Mouse (Mus musculus): Measurements from ENCODE around the gene Tanc1. TPM values are rescaled to one million over a fixed set of nuclear protein-coding genes. Genes with fewer than 3 reads are reported as not detected.
A peak's percentile ranks its signal among the peaks of the same experiment; 100 is the strongest.

Tanc1 gene
- total RNA-seq, 2 experiments from 2014 or later = 42.5 to 42.8 TPM

DNA sequence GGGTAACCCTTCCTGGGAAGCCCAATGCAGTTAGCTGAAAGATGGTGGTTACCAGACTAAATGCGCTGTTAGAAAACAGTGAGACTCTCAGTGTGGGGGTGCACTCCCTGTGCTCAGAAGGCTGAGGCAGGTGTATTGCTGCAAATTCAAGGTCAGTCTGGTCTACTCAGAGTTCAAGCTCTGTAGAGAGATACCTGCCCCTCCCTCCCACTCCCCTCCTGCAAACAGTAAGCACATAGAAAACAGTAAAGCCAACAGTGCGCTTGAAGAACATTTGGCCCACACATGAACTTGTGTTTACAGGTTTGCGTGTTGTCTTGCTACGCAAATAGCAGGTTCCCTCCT, 73.7 kb downstream of the Tanc1 start:
- no peak for DNase-seq

DNA sequence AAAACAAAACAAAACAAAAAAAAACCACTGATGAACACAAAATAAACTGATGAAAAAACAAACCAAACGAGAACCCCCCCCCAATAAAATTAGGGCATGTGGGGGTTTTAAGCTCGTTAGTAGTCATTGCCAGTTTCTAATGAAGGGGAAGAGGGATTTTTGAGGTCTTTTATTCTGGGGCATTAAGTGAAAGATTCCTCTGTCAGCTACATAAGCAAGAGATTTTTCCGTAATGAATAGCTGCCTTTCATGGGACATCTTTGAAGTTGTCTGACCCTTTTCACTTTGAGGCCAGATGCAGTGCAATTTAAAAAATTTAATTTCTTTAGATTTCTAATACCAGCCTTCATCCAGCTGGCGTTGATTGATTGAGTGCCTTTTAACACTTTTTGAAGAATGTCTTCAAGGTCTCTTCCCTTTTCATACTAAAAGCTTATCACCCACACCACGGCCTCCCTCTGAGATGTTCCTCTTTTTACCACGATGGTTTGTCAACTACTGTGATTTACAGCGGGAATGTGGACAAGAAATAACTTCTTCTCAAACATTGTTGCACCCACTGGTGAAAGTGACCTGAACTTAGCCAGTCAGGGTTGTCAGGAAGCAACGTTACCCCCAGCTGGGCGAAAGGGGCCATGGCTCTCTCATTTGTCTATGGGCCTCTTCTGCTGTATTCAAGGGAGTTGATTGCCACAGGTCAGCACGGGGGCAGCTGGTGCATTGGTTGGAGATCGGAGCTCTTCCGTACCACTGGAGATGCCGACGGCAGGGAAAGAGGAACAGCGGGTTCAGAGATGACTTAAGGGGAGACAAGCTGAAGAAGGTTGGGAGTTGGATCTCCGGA, 76.6 kb downstream of the Tanc1 start:
- no peak for DNase-seq

DNA sequence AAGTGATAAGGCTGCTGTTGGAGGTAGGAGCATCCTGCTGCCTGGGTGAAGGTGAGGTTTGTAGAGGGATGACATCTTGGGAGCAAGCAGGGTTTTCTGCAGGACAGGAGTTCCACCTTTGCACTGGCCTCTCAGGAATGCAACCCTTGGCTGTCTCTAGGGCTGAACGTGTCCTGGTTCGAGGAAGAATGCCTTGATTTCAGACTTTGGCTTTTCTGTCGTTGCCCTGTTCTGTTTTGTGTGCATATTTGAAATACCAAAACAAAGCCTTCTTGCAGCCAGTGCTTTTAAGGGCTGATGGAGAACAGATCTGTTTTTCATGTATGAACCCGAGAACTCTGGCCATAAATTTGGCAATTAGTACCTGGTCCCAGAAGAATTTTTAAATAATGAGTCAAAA, 79.3 kb downstream of the Tanc1 start:
- DNase-seq = no peak

DNA sequence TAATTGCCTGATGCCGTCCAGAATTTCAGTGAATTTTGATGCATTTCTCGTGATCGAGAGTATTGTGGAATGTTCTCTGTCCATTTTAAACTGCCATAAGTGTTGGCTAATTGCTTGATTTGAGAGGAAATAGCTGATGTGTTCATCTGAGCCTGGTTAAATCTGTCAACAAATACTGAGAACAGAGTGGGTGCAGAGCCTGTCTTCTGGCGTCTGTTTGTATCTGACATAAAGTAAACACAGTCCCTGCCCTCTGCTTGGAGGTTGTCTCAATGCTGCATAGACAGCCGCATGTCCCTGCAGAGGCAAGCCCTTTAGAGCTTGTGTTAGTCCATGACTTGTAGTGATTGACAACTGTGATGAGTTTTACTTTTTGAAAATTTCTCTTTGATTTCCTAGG, 81.6 kb downstream of the Tanc1 start:
- DNase-seq = no peak

DNA sequence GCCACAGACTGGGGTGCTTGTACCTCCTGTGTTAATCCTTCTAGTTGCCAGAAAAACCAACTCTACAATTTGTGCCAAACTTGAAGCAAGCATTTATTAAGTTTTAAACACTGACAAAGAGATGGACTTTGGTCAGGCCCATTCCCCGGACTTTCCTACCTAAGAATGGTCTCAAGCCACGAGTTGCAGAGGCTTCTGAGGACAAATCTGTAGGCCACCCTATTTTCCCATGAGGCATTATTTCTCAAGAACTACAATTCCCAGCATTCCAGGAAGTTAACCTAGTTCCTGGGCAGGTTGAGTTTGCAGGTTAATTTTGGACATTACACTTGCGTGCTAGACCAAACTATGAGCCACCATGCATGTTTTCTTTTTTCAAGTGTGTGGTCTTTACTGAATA, 85.3 kb downstream of the Tanc1 start:
- no peak for DNase-seq

DNA sequence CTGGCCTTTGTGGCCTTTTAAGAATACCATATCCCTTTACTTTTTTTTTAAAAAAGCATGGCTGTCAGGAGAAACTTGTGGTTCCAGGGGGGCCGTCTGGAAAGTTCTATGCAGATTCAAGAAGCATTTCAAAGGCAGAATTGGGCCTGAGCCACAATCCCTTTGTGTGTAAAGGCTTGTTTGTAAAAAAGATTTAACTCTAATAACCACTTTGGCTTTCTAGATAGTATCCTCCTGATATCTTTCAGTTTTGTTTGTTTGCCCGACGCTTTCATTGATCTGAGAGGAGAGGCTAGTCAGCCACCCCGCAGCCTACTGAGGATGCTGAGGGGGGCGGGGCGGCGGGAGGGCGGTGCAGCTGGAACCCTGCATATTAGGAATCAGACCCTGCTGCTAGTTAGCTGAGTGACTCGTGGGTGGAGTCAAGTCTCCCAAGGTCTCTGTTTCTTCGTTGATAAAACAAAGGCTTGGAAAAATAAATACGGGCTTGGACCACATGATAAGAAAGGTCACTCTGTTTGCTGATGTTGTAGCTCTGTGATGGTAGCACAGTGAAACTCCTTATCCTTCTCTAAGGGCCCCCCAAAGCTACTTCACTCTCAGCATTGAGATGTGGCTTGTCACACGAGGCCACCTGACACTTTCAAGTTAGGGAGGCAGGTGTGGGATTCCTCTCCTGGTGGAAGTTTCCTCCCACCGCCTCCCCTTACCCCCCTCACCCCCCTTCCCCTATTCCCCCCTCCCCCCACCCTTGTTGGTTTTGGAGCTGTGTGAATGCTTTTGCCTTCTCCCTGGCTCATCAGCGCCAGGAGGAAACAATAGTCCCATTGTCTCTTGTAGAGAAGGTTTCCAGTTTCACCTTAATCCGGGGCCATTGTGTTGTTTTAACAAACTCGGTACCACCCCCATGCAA, 86.1 kb downstream of the Tanc1 start:
- peak; percentile 23 for DNase-seq

DNA sequence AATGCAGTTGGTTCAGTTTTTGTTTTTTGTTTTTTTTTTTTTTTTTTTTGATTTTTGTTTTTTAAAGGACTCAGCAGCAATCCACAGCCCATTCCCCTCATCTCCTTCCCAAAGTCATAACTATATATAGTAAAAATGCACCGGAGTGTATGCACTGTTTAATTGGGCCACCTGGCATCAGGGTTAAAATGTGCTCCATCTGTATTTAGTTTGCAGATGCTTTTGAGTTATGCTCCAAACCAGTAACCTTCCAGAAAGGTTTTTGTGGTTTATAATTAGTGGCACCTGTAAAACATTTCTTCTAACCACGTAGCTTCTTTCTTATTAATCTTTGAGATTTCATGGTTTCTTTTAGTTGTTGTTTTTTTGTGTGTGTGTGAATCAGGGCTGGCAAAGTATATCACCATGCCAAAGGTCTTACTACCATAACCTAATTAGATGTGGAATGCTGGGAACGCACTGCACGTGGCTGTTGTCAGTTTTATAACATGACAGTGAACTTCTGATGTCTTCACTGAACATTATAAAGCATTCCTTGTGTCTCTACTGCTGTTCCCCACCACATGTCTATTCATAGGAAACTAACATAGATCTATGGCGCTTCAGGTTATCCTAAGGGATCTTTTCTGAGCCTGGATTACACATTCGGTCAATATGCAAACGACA, 86.9 kb downstream of the Tanc1 start:
- DNase-seq = no peak

DNA sequence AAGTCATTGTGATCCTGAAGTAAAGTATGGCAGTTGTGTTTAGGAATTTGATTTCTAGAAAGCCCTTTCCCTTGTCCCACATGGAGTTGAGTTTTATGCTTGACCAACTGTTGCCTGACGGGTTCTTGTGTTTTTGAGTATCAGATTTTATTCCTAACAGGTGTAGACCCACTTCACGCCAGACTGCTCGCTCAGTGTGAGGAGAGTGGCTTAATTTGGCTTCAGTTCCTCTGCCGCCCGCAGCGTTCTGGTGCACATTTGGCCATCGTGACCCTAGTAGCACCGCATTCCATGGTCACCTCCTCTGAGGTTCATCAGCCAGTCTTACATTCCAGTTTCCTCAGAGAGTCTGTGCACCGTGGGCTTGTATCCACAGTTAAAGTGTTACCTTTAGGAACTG, 88.1 kb downstream of the Tanc1 start:
- DNase-seq = no peak

DNA sequence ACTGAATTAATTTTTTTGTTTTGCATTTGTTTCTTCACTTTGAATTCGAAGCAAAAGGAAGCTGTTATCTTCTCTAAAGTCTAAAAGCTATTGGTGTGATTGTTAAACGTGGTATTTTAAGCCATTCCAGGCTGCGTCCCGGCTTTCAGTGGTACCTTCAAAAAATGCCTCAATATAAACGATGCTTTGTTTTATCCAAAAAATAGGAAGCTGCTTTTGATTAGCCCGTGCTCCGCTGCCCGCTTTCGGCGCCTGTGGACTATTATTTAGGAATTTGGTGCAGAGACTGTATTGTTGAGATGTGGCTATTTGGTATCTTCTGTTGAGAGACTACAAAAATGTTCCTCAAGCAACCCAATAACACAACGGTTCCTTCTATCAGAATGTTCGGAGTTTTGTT, 93.4 kb downstream of the Tanc1 start:
- no peak for DNase-seq

DNA sequence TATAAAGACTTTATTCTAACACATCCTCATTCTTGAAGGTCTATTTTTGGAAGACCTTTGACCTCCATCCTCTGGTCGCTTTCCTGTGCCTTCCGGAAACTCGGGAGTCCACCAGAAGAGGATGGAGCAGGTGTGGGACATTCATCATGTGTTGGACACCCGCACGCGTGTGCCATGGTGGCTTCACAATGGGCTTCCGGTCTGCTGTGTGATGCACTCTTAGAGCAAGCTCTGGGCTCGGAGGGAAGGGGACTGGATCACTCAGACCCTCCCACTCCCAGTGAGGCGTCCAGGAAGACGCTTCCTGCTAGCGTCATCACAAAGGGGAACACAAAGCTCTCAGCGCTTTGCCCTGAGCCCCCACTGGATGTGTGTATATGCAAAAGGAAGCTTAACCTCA, 95.0 kb downstream of the Tanc1 start:
- peak; percentile 14 for DNase-seq

DNA sequence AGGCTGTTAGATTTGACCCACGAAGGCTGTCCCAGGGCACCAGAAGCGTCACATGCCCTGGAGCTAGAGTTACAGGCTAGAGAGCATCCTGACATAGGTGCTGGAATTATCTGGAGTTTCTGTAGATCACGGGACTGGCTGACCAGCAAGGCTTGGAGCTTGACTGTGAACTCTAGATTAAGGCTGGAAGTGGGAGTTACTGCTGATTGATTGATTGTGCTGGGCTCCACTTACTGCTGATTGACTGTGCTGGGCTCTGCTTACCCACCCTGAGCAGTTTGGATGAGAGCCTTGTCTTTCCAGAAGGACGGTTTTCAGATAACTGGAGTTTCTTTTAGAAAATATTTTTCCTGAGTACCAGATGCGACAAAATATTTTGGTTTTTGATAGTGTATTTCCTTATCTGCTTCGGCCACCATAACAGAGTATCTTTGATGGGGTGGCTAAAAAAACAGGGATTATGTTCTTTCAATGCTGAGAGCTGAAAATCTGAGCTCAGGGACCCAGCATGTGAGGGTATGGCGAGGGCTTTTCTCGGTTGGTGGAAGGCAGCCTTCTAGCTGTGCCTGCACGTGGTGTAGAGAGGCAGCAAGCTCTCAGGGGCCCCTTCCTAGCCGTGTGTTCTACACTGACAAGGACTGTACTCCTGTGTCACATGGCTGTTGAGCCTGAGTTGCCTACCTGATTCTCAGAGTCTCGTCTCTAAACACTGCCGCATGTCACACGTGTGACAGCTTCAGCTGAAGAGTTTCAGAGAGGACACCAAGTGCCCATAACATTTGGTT, 96.3 kb downstream of the Tanc1 start:
- DNase-seq = no peak

DNA sequence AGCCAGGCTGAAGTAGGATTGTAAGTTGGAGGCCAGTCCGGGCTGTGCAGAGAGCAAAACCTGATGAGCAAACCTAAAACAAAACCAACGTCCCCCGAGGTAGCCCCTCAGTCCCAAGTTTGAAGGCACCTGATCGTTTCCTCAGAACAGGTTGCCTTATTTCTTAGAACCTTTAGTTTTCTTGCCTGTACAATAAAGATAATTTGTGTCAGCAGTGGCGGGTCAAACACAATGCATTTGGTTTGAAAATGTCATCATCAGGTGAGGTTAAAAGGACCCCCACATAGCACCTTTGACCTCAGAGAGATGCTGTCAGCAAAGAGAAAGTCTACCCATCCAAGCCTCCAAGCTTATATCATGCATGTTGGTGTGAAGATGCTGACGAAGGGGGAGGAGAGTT, 98.9 kb downstream of the Tanc1 start:
- DNase-seq = no peak

DNA sequence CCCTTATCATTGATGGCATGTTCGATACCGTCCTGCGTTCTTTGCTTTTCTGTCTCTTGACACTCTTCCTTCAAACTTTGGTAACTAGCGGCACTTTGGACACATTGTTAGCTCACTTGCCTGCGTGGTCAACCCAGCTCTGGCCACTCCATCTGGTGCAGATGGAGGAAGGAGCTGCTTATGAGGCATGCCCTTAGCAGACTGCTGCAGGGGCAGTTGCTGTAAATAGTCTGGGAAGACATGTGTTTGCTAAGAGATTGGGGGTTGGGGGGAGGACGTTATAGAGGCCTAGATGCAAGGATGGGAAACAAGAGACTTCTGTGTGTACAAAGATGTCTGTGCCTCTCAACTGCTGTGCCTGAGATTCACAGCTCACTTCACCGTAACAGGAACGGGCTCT, 100.2 kb downstream of the Tanc1 start:
- DNase-seq = no peak

DNA sequence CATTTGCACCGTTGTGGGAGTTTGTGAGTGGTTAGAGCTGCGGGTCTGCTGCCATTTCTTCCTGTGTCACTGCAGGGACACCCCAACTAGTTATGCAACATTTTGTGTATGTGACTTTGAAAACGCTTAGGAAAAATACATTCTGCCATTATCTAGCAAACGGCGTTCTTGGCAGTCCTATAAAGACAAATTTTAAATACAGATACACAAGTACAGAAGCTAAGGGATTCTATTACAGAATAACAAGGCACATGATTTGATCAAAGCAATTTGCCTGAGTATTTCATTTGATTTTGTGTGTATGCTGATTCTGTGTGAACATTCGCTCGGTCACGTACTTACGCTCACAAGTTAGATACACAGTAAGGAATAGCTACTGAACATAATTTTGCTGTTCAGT, 100.6 kb downstream of the Tanc1 start:
- no peak for DNase-seq

DNA sequence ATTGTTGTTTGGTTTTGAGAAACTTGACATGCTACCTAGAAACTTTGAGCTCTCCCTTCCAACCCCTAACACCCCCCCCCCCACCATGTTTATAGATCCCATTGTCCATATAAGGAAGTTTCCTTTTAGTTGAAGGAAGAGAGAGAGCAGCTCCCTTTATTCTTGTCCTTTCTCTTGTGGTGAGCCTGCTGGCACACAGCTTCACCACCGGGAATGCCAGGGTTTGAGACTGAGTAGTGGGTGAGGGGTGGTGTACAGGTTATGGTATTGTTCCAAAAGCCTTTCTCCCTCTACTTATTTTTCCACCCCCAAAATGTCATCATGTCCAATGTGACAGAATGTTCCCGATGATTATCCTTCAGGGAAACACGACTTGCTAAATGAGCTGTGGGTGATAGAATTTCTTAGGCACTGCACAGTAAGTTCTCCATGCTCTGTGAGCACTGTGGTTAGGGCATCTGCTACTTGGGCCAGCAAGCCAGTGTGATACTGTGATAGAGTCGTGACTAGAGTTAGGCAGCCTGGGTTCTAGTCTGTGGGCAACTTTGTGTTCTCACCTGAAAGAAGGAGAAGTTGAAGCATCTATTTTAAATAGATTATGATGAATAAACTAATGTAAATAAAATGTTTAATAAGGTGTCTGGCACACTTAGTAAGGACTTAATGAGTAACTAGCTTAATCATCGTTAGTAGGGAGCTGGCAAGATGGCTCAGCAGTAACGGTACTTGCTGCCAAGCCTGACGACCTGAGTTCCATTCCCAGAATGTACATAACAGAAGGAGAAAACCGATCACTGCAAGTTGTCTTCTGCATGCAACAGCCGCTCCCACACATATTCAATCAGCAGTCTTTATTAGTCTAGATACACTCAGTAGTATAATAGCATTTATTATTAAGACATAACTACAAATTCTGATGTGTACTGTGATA, 102.0 kb downstream of the Tanc1 start:
- no peak for DNase-seq

DNA sequence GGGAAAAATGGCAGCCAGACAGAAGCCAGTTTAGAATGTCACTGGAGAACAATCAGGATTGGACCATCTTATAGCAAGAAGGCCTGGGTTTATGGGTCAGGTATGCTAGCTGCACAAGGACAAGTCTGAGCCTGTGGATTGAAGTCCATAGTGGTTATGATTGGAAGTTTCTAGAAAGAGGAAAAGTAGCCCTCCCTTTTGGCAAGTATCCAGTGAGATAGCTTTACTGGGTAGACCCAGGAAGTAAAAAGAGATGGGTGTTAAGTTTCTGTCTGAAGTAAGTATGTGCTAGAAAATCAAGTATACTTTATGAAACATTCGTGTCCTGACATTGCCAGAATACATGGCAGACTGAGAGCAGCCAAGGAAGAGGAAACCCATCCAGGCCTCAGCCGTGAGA, 103.2 kb downstream of the Tanc1 start:
- no peak for DNase-seq

DNA sequence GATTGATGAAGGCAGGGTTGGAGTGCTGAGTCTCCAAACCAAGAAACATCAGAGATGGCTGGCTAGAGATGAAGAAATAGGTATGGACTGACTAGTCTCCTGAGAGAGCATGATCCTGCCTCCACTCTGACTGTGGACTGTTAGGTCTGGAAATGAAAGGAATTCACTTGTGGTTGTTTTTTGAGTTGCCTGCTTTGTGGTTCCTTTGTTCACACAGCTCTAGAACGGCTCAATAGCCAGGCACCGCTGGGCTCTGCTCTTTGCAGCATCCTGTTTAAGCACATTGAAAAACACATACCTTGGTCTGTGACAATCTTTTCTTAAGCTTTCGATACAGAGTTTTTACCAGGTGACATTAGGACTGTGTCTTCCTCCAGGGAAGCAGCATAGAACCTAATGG, 104.6 kb downstream of the Tanc1 start:
- no peak for DNase-seq

DNA sequence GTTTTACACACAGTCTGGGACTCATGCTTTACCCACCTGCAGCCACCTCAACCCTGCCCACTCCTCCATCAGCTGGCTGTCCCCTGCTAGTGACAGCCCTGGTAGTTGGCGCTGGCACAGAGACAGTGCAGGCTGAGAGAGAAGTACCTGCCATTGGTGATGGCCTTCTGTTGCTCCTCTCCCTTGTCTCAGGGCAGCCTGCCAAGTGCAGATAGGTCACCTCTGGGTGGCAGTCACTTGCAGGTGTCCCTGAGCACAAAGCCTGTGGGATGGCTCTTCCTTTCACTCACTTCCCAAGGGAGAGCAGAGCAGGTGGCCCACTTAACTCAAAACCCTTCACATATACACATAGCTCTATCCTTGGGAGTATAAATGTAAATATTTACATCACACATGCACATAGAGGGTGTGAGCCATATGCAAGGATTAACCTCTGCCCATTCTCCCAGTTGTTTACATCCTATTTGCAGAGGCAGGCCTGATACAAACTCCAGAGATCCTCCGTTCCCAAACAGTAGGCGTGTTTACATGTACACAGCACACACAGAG, 106.0 kb downstream of the Tanc1 start:
- no peak for DNase-seq

DNA sequence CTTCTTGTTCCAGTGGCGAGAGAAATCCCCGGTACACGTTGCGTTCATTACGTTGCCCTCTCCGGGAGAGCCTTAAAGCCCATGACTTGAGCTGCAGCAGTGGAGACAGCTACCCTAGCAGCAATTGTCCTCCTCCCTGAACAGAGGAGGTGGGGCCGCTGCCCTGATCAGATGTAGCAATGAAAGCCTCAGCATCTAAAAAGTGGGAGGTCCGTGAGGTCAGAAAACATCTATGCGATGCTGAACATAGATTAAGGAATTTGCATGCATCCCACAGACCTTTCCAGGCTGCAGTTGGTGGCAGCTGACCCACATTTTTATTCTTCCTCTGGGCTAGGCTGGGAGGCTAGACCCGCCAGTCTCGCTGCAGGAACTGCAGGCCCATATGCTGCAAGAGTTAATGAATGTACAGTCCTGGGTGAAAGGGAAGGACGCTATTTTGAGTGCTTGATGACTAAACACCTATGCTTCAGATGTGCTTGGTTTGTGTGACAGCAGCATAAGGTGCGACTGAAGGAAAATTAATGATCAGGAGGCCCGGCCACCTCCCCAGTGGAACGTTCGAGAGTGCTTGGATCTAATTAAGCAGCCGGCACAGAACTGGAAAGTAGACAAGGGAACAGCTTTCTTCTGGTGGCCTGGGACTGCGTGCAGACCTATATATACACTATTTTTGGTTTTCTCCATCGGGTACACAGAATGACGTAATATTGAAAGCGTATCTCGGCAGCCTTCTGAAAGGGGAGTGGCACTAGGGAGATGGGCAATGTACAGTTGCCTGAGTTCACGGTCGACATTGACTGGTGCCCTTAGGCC, 107.0 kb downstream of the Tanc1 start:
- no peak for DNase-seq

DNA sequence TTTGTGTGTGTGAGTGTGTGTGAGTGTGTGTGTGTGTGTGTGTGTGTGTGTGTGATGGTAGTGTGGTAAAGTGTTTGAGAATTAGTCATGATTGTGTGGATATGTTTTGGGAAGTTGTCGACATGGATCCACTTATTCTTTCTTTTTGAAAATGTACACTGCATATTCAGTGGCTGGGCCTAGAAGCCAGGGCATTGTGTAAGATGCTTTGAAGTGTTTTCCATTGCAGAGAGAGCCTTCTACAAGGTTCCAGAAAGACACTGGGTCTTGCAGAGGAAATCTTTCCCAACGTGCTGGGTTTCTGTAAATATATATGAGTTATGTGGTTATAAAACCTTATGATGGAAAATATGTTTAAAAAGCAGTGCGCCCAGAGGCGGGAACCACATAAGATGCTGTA, 108.0 kb downstream of the Tanc1 start:
- DNase-seq = no peak

Data from heart, postnatal 4 days (tissue).